Mouse (Mus musculus) telencephalon, adult 2 months (tissue): Measurements from ENCODE around the gene Ppp1r12b.
"Not testable (repeated sequence)": the region's sequence is repeated elsewhere in the genome, so short reads cannot be mapped to it uniquely, and the experiment has no call there.

Source experiments
- DNase-seq: peaks from one replicate; pipeline ENCODE4 v3.0.0-alpha.2; 2011; ENCODE audit warnings: low read depth, low spot score

Ppp1r12b gene

DNA sequence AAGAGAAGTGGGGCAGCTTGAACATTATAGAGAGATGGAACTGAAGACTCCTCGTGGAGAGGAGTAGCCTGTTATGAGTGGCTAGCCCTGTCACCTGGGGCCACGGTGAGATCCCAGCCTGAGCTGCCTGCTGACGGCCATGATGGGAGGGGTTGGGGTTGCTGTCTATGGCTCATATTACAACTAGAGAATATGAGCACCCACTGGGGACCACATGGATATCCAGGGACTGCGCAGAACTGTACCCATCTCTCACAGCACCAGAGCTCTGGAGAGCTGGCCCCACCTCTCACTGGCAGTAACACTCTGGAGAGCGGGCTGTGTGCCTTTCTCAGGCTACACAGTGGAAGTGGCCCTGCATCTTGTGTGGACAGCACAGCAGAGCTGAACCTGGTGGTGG lies 104.5 kb downstream of the Ppp1r12b start:
- DNase-seq, result no peak

GRCm38 (mm10) chr1:134850361-134850760 lies 105.4 kb downstream of the Ppp1r12b start:
- no peak for DNase-seq

- no peak for DNase-seq
These were observed 107.9 kb downstream of the Ppp1r12b start for GRCm38 (mm10) chr1:134847851-134848250.

DNA sequence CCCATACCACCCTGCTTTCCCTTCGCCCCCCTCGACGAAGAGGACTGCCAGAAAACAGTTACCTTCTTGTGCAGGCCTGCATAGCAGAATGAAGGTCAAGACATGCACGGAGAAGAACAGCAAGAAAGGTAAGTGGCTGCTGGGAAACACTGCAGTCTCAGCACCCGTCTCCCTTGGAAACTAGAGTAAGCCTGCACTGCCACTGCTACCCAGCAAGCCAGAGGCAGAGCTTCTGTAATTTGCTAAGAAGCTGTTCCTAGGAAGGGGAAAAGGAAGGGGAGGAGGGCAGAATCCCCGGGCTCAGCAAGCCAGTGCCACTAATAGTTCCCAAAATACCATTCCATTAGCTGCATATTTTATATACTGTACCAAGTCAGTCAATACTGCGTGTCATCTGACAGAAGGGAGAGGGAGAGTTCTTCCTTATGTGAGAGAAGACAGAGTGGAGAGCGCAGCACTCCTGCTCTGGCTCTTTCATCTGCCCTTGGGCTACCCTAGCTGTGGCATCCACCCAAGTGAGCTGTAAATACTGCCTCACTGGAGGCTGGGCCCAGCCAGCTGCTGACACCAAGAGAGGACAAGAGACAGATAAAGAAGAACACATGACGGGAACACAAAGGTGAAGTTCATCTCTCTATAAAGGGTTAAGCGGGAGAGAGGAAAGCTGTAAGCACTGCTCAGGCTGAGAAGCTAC lies 109.3 kb downstream of the Ppp1r12b start:
- DNase-seq, result no peak

GRCm38 (mm10) chr1:134843369-134843768 lies 112.4 kb downstream of the Ppp1r12b start:
- no peak for DNase-seq

DNA sequence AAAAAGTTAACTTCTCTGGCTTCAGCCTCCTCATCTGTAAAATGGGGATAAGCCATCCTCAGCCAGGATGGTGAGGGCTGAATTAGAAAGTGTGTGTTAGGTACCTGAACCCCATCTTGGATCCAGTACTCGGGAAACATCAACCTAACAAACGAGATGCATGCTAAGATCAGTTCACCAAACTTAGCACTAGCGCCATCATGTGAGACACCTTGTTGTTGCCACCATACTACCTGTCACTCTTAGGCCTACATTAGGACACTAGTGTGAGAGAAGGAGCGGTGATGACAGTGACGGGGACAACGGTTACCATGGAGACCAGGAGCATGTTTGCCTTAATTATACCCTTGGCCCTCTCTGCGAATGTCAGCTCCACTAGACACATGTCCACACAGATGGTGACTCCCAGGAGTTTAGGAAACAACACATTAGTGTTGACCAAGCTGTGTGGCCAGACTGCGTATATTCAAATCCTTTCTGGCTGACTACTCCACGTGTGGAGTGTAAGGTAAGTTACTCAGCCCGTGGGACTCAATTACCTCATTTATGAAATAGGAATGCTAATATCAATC lies 118.7 kb downstream of the Ppp1r12b start:
- no peak for DNase-seq

- not testable (repeated sequence) for DNase-seq
These were observed 124.9 kb downstream of the Ppp1r12b start for GRCm38 (mm10) chr1:134830881-134831280.

DNA sequence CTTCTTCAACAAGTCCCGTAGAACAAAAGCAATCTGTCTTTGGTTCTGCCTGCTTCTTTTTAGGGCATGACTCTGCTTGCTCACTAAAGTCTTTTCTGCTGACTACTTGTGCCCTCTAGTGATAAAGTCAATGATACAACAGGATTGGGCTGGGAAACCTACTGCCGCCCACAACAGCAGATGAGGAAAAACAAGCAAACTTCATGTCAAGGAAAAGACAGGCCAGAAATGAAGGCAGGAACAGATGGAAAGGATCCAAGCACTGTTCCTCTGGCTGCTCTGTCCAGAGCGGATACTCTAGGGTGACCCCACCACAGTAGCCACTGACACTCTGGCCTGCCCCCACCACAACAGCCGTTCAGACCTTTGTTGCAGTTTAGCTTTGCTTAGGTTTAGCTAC lies 126.1 kb downstream of the Ppp1r12b start:
- DNase-seq, result peak; percentile 38

DNA sequence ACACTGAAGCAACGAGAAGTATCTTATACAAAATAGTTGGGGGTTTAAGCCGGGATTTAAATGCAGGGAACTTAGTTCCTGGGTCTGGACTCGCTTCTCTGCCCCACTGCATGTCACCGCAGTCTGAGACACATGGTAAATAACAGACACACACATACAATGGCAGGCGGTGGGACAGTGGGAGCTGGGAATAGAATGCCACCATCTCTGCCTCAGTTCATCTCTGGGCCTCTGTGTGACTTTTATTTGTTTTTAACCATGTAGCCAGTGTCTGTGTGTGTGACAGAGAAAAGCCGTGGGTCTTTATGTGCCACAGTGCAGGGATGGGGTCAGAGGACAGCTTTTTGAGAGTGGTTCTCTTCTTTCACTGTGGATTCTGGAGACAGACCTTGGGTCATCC lies 130.8 kb downstream of the Ppp1r12b start:
- no peak for DNase-seq

DNA sequence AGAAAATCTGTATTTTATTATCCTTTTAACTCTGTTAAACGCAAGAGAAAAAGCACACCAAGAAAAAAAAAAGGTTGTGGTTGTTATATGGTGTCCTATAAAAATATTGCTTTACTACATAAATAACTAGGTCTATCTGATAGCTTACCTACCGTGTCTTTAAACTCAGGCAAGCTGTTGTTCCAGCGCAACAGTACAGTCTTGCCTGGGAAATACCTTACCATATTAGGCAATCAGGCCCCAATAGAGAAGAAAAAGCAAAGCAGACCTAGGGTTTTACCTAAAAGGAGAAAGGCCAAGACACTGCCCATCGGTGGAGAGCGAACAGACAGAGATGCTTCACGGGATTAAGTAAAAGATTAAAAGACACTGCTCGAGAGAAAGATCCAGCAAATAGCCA lies 131.9 kb downstream of the Ppp1r12b start:
- DNase-seq, result no peak

DNA sequence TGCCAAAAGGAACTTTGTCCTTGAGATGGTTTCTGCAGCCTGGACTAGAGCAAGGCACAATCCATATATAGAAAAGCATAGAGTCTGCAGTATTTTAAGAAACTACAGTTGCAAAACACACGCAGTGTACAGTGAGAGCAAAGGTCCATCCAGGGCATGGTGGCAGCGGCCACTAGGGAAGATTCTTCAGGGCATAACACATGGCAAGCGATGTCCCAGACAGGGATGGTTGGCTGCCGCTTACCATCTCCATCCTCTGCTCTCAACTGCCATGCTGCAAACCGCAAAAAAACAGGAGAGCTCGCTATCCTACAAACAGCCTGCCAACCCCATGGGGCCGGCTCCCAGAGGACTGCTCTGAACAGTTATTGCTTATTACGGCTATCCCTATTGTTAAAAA lies 132.4 kb downstream of the Ppp1r12b start:
- no peak for DNase-seq

DNA sequence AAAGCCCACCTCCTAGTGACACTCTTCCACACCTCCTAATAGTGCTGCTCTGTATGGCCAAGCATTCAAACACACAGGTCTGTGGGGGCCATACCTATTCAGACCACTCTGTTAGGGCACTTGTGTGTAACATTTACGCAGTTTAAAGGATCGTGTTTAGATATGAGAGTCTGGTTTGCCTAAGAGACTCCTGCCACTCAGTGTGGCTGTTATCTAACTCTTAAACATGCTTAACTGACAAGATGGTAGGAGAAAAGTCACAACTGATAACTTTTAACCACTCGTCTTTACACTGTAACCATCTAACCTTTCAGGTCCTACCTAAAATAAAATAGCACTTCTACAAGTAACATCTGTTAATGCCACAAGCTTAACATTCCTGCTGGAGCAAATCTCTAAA lies 134.9 kb downstream of the Ppp1r12b start:
- no peak for DNase-seq

DNA sequence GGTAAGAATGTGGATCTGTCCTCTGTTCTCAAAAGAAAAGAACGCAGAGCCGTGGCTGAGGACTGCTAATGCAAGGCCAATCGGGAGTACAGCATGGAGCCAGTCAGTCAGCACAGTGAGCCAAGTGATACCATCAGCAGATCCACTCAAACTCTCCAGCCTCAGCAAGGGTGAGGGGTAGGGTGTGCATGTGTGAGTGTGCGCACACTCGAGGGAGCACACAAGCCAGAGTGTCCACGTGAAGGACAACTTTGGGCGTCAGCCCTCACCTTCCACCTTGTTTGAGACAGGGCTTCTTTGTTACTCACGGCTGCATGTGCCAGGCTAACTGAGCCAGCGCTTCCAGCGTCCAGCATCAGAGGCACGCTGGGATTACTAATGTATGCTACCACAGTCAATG lies 136.5 kb downstream of the Ppp1r12b start:
- no peak for DNase-seq

DNA sequence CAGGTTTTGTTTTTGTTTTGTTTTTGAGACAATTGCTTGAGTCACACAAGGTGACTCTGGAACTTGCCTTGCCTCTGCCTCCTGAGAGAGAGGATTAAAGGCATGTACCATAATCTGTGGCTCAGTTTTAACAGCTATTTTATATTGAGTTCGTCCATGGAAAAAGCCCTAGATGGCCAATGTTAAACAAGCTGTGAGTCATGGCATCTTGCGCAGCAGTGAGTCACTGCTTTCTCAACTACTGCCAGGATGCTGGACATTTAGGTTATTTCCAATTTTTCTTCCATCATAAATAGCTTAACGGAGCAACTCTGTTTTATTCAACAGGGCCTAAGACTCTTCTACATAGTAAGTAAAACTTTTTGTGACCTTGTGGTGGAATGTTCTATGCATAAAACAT lies 137.0 kb downstream of the Ppp1r12b start:
- peak; percentile 50 for DNase-seq

DNA sequence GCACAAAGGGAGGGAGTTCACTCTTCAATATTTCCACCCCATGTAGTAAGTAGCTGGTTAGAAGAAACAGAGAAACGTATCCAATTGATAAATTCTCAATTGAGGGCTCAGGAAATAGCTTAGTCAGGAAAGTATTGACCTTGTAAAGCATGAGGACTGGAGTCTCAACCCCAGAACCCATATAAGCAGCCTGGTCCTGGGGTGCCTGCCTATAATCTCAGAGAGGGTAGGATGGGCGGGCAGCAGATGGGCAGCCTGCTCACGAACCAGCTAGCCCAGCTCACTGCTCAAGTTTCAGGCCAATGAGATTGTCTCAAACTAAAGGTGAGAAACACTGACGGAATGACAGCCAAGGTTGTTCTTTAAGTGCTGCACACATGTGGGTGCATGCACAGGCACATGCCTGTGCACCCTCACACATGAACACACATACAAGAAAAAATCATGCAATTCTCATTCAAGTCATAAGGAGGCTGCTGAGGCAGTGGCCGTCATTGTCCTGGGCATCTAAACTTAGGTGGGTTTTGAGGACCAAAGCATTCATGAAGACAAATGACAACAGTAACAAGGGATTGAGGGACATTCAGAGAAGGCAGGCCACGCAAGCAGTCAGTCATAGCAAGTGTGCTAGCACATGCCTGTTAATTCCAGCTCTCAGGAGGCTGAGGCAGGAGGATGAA lies 137.7 kb downstream of the Ppp1r12b start:
- no peak for DNase-seq

GRCm38 (mm10) chr1:134817120-134817519 lies 138.6 kb downstream of the Ppp1r12b start:
- DNase-seq, result no peak

- DNase-seq, result no peak
These were observed 139.1 kb downstream of the Ppp1r12b start for GRCm38 (mm10) chr1:134816617-134817016.

DNA sequence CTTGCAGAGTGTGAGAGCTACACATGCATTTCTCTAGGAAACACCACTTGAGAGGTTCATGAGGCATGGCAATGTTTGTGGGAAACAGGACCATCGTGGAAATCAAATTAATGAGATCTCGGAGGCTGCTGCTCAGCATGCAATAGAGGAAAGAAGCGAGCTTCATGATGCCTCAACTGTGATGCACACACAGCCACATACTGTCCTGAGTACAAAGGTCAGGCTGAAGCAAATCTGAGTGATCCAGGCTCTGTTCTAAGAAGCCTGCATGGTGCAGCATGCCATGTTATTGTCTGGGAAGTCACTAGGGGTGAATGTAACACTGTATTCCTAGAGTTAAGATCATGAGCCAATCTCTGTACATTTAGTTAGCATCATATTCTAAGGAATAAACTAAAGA lies 140.0 kb downstream of the Ppp1r12b start:
- DNase-seq, result no peak

DNA sequence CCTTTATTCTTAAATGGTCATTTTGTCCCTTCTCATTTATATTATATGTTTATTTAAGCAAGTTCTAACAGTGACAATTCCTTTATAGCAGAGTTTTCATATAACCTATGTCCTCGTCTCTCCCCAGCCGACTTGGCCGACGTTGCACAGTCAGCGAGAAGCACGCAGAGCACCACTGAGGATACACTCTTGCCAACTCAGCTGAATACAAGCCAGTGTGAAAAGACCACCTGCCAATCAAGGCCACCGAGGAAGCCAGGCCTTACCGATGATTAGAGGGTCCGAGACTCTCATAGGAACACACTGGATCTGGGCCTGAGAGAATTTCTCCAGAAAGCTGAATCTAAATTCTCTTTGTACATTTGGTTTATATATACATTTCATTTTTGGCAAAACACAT lies 150.3 kb downstream of the Ppp1r12b start:
- no peak for DNase-seq

DNA sequence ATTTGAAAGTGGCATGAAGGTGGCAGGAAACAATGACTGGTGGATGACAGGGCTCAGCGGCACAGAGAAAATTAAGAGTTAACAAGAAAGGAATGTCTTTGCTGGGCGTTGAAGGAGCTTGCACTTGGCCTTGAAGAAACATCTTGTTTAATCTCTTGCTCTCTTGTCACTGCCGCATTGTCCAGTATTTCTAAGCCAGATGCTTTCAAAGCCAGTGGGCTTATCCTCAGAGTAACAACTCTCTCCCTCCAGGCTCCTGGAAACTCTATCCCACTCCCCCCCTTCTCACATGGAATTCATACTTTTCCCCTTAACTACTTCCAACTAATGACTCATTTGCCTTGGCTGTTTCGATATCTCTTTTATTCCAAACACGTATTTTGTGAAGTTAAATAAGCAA lies 151.4 kb downstream of the Ppp1r12b start:
- no peak for DNase-seq

- DNase-seq, result no peak
These were observed 152.2 kb downstream of the Ppp1r12b start for GRCm38 (mm10) chr1:134803286-134804117.

GRCm38 (mm10) chr1:134801758-134802157 lies 154.0 kb downstream of the Ppp1r12b start:
- no peak for DNase-seq
